Mouse (Mus musculus) liver, postnatal 0 days (tissue): Measurements from ENCODE around the gene C2. TPM values are rescaled to one million over a fixed set of nuclear protein-coding genes. Genes with fewer than 3 reads are reported as not detected.
A peak's percentile ranks its signal among the peaks of the same experiment; 100 is the strongest.

Experiments
- ATAC-seq: fragments of 200-750 bp; cut with Nextera tagmentation; 2 replicates; pipeline ENCODE4 v1.8.0; 2017; ENCODE audit warnings: mild to moderate bottlenecking, moderate library complexity
- DNase-seq: peaks from one replicate; pipeline ENCODE4 v3.0.0-alpha.2; 2016
- H3K27ac ChIP-seq: fragments of 300-500 bp; sonication (generic); 2 replicates; pipeline ENCODE4 v1.5.1; 2014; ENCODE audit warnings: antibody characterized with exemption, moderate library complexity, mild to moderate bottlenecking, low read depth
- H3K27me3 ChIP-seq: fragments of 300-500 bp; sonication (generic); 2 replicates; pipeline ENCODE4 v1.6.1; 2014; ENCODE audit warnings: low read length, control low read depth, mixed read lengths; ENCODE audit not compliant: insufficient read depth
- H3K36me3 ChIP-seq: fragments of 300-500 bp; sonication (generic); replicated peaks from 2 replicates; pipeline ENCODE4 v1.6.1; 2014; ENCODE audit warnings: mild to moderate bottlenecking, control low read depth, low read length, moderate library complexity, mixed read lengths; ENCODE audit not compliant: insufficient read depth
- H3K4me1 ChIP-seq: fragments of 300-500 bp; sonication (generic); 2 replicates; pipeline ENCODE4 v1.6.1; 2014; ENCODE audit warnings: antibody characterized with exemption, mild to moderate bottlenecking, control low read depth; ENCODE audit not compliant: insufficient read depth
- H3K4me2 ChIP-seq: fragments of 300-500 bp; sonication (generic); 2 replicates; pipeline ENCODE4 v1.6.1; 2014; ENCODE audit warnings: low read depth, mild to moderate bottlenecking, low read length, moderate library complexity, mixed read lengths
- H3K4me3 ChIP-seq: fragments of 300-500 bp; sonication (generic); 2 replicates; pipeline ENCODE4 v1.5.1; 2014; ENCODE audit warnings: low read depth, low read length
- H3K9ac ChIP-seq: fragments of 300-500 bp; sonication (generic); replicated peaks from 2 replicates; pipeline ENCODE4 v1.6.1; 2014; ENCODE audit warnings: mild to moderate bottlenecking, moderate library complexity
- H3K9me3 ChIP-seq: fragments of 300-500 bp; sonication (generic); 2 replicates; pipeline ENCODE4 v1.6.1; 2016; ENCODE audit warnings: mild to moderate bottlenecking, control low read depth, low read length, mixed read lengths
- CTCF ChIP-seq: sonication (generic); IDR thresholded peaks from 2 replicates; pipeline ENCODE4 v1.5.1; 2016; ENCODE audit warnings: antibody characterized with exemption, low read depth
- EP300 ChIP-seq: IDR thresholded peaks from 2 replicates; pipeline ENCODE4 v1.6.1; 2016; ENCODE audit warnings: antibody characterized with exemption, low read depth, mild to moderate bottlenecking
- WGBS: fragments of 180-500 bp; shearing (Covaris S2); extraction: QIAGEN DNeasy Blood & Tissue Kit; methylation state at CpG from one replicate; pipeline ENCODE4 v1.1.7; 2014; ENCODE audit not compliant: insufficient replicate concordance; 5-methylcytosine and 5-hydroxymethylcytosine counted together
- polyA plus RNA-seq: library from polyadenylated mRNA; unstranded; fragments of >200 nt; fragmentation: Nextera tagmentation; extraction: Ambion mirVana; gene quantifications from 2 replicates; pipeline ENCODE4 v1.2.1, GENCODE M21; 2015

C2 gene
- polyA plus RNA-seq, 1 experiment from 2014 or later, result 35.7 TPM

DNA sequence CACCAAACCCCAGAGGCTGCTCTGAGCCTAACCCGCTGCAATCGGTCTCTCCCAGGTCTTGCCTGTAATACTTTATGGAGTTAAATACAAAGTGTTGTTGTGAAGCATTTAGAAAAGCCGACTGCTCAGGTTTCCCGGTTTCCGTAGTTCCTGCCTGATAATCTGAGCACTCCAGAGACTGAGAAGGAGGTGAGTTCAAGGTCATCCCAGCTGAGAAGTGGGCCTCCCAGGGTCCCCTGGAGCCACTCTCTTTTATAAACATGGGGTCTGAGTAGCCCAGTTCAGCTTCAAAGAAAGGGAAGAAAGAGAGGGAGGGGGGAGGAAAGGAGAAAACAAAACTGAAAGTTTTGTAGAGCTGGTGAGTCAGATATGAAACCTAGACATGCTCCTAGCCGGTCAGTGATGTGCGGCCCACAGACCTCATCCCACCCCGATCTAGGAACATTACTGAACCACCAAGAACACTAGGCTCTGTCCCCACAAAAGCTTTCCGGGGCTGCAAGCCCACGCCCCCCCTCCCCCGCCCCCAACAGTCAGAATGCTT lies 18.7 kb downstream of the C2 start, which contains the start of gene Zbtb12:
Gene Zbtb12 (plus strand): TSS at position 148 of the 544 bp plus-strand sequence.
- Histone ChIP-seq H3K9ac (no peak within 1 kb of the TSS), H3K4me3 (no peak within 1 kb of the TSS), H3K4me2 (peak within 1 kb of the TSS; percentile 27; the same call in 1 of the 2 replicates), H3K4me1 (peaks cover 8% of the 10 kb centered on the region), H3K27me3 (no peaks in the 10 kb centered on the region), H3K36me3 (no peaks in the 10 kb centered on the region), H3K9me3 (no peaks in the 10 kb centered on the region), H3K27ac (no peak within 1 kb of the TSS)
- WGBS, result 60% methylated on average over 11 of the region's 11 CpGs
- no peak for TF ChIP-seq EP300
- TF ChIP-seq CTCF, result no peak
- ATAC-seq (no peak), DNase-seq (peak; percentile 11)

DNA sequence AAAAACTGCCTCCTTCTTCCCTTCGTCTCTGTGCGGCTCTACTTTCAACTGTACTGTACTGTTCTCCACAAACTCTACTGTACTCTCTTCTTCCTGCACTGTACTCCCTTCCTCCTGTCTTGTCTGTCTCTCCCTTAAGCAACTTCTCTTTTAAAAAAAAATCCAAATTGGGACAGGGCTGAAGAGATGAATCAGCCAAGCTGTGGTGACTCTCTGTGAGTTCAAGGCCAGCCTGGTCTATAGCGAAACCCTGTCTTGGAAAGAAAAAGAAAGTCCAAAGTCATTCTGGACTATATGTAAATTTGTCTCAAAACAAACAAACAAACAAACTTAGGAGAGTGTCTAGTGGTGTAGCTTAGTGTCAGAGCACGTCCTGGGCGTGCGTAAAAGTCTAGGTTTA lies 23.7 kb downstream of the C2 start:
- no peaks in the 10 kb centered on the region for H3K27me3 ChIP-seq
- no peaks in the 10 kb centered on the region; the same call in 1 of the 2 replicates for H3K36me3 ChIP-seq
- whole genome bisulfite sequencing, result 84% methylated on average over 6 of the region's 6 CpGs
- H3K27ac ChIP-seq, result no peak overlapping the region
- H3K4me1 ChIP-seq, result peaks cover 1% of the 10 kb centered on the region; the same call in 1 of the 2 replicates
- ATAC-seq (no peak), DNase-seq (no peak)
- TF ChIP-seq EP300 (no peak), CTCF (no peak)
- H3K9me3 ChIP-seq, result no peaks in the 10 kb centered on the region
- no peak overlapping the region for H3K4me2 ChIP-seq
- no peak overlapping the region for H3K9ac ChIP-seq
- no peak overlapping the region for H3K4me3 ChIP-seq

DNA sequence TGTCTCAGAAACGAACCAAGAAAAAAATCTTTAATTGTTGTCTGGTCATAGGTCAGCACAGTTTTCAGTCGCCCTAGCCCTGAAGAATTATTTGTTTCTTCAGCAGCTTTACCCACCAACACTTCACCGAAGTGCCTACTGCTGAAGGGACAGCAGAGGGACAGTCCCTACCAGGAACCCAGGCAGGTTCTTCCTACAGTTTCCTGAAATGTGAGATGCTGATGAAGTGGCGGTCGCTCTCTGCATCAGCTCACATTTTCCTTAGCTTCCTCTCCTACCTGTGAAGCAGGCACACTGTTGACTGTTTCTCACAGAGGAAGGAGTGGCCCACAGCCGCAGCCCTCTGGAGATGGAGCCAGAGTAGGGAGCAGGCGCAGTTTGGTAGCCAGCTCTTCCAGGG lies 32.1 kb downstream of the C2 start:
- Histone ChIP-seq H3K9me3 (no peaks in the 10 kb centered on the region), H3K27ac (no peak overlapping the region)
- WGBS, result 55% methylated on average over 7 of the region's 7 CpGs

DNA sequence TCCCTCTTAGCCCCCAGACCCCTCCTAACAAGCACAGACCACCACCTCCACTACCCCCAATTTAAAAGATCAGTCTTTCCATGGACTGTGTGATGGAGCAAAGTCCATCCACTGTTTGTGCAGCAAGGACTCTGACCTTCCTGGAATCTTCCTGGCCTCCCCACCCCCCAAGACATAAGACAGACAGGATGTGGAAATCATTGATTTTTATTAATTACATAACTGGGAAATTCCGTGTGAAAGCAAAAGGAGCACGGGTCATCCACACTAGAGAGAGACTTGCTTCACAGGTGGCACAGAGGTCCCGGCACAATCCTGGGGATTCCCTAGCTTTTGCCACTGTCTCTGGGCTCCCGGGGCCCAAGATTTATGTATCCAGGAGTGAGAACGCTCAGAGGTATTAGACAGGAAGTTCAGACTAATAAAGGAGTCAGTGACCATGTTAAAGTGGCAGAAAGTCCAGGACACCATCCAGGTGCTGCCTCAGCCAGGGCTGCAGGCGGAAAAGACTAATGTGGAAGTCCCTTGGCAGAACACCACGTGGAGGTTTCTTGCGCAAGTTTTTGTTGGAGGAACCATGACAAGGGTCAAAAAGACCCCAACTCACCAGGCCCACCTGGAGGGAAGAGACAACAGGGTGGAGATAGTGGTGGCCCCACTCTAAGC lies 35.5 kb downstream of the C2 start, which contains the start of gene Cfb:
Gene Cfb (minus strand): TSS at position 103 of the 666 bp plus-strand sequence.
- Histone ChIP-seq H3K36me3 (peaks cover 11% of the 10 kb centered on the region), H3K4me2 (peak within 1 kb of the TSS; percentile 63), H3K4me3 (peak within 1 kb of the TSS; percentile 51), H3K27me3 (no peaks in the 10 kb centered on the region), H3K9ac (peak within 1 kb of the TSS; percentile 47), H3K4me1 (peaks cover 19% of the 10 kb centered on the region), H3K27ac (peak within 1 kb of the TSS; percentile 73), H3K9me3 (no peaks in the 10 kb centered on the region)
- peak; percentile 80 for ATAC-seq
- WGBS, result 34% methylated on average over 8 of the region's 8 CpGs
- no peak for DNase-seq
- TF ChIP-seq EP300 (peak; percentile 59), CTCF (no peak)

More for the DNA sequence above, 32.1 kb downstream of the C2 start:
- no peak for ATAC-seq
- Histone ChIP-seq H3K27me3 (no peaks in the 10 kb centered on the region), H3K36me3 (no peaks in the 10 kb centered on the region), H3K4me2 (no peak overlapping the region), H3K4me1 (peaks cover 8% of the 10 kb centered on the region; the same call in 1 of the 2 replicates), H3K9ac (no peak overlapping the region), H3K4me3 (no peak overlapping the region)
- TF ChIP-seq EP300 (no peak), CTCF (no peak)
- DNase-seq, result no peak

DNA sequence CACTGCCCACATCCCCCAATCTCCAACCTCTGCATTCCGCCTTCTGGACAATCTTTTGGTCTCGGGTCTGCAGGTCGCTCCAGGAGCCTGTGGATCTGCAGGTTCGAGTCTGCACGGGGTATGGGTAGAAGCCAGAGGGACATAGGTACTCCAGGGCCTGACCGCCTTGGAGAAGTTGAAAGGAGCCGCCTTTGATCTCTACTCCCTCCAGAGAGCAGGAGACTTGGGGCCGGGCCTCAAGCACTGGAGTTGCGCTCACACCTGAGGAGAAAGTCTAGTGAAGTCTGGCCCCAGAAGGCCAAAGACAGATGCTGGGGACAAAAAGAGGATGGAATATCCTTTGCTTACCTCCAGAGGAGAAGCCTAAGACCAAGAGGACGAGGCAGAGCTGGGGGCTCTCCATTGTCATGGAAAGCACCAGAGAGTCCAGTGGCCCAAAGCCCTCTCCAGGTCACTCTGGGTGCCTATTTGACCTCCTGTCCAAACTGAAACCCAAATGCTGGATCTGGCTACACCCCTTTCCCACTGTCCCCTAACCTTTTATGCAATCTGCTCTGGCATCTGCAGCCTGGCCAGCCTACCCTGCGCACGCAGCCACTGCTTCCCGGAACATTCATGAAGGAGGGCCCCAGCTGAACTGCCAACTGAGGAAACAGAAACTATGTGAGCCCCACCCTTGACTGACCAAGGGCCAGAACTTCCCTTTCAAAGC lies 36.2 kb downstream of the C2 start:
- Histone ChIP-seq H3K27ac (peak overlapping the region; percentile 73), H3K27me3 (no peaks in the 10 kb centered on the region), H3K9me3 (no peaks in the 10 kb centered on the region), H3K4me1 (peaks cover 19% of the 10 kb centered on the region), H3K9ac (peak overlapping the region; percentile 47), H3K4me3 (peak overlapping the region; percentile 51), H3K36me3 (peaks cover 18% of the 10 kb centered on the region), H3K4me2 (peak overlapping the region; percentile 63)
- no peak for TF ChIP-seq EP300
- no peak for TF ChIP-seq CTCF
- peak; percentile 91 for ATAC-seq
- DNase-seq, result peak; percentile 76
- 47% methylated on average over 13 of the region's 13 CpGs for WGBS

DNA sequence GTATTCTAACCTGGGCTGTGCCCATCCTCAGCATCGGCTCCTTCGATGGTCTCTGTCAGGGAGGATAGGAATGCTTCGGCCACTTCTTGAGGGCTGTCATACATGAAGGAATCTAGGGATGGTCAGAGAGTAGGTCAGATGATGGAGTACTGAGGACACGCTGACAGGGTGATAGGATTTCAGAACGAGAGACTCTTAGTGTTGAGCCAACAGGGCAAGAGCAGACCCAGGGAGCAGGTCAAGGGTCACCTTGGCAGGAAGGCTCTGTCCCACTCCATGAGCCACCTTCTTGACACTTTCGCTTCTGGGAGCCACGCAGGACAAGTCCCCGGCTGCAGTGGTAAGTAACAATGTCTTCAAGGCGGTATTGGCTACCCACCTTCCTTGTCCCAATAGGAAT lies 37.6 kb downstream of the C2 start:
- no peak for TF ChIP-seq CTCF
- TF ChIP-seq EP300, result no peak
- H3K36me3 ChIP-seq, result peaks cover 25% of the 10 kb centered on the region
- peak overlapping the region; percentile 22; the same call in 1 of the 2 replicates for H3K9ac ChIP-seq
- WGBS, result 81% methylated on average over 9 of the region's 9 CpGs
- no peak for ATAC-seq
- H3K9me3 ChIP-seq, result no peaks in the 10 kb centered on the region
- peak; percentile 13 for DNase-seq
- peak overlapping the region; percentile 63 for H3K4me2 ChIP-seq
- no peaks in the 10 kb centered on the region for H3K27me3 ChIP-seq
- peak overlapping the region; percentile 51 for H3K4me3 ChIP-seq
- no peak overlapping the region for H3K27ac ChIP-seq
- peaks cover 19% of the 10 kb centered on the region for H3K4me1 ChIP-seq
